ENCODE assay signal across 20 mouse cellular contexts in genomic region chr1:91024464-91024863, GRCm38 (mm10). TPM values are rescaled to one million over a fixed set of nuclear protein-coding genes. Genes with fewer than 3 reads are reported as not detected.
DNase-seq lines count a peak whose midpoint lies in the region; ATAC-seq and TF ChIP-seq lines count a peak whose summit lies in the region.
"Had no signal": no experiment of that assay in that cellular context is flagged by ENCODE, and none has a peak within 500 bp of the region (broad histone marks: within the 10 kb centered on the region; RNA-seq: fewer than 3 reads in every experiment).

No protein-coding gene starts in this region.

- H3K36me3 ChIP-seq in heart, embryonic 13.5 days = peaks cover 34% of the 10 kb centered on the region
- H3K36me3 ChIP-seq in lung, embryonic 16.5 days (ENCODE audit: control insufficient read depth, insufficient read depth, low read length) = no peaks in the 10 kb centered on the region
- H3K36me3 ChIP-seq in stomach, embryonic 16.5 days (ENCODE audit: control insufficient read depth, insufficient read depth, low read length) = no peaks in the 10 kb centered on the region
- H3K36me3 ChIP-seq: forebrain, embryonic 15.5 days had no signal

- ATAC-seq in heart, embryonic 13.5 days (ENCODE audit: extremely low read depth, insufficient number of reproducible peaks, low FRiP score, low TSS enrichment) = no peak
- ATAC-seq in lung, embryonic 16.5 days (ENCODE audit: low read depth) = no peak
- no peak for ATAC-seq in stomach, embryonic 16.5 days (ENCODE audit: insufficient read depth, low FRiP score)
- ATAC-seq: activated CD4-positive, CD25-positive, alpha-beta regulatory T cell, adult 4 months; forebrain, embryonic 15.5 days had no signal

- no peak for DNase-seq in heart, postnatal 36 days
- DNase-seq in lung, adult 2 months = no peak
- no peak for DNase-seq in ovary, postnatal 36 days (ENCODE audit: low spot score)
- DNase-seq in left cerebral cortex, adult 18-20 months (ENCODE audit: low spot score in 2 of 2) = no peak
- DNase-seq: cerebellum, adult 2 months; spleen, adult 18-20 months had no signal

- H3K4me1 ChIP-seq in heart, embryonic 13.5 days = peaks cover 44% of the 10 kb centered on the region
- H3K4me1 ChIP-seq in lung, embryonic 16.5 days (replicated peaks; ENCODE audit: control insufficient read depth, insufficient read depth, low read length) = peaks cover 12% of the 10 kb centered on the region
- H3K4me1 ChIP-seq in lung, adult 2 months (ENCODE audit: control insufficient read depth, insufficient read depth, low read length) = peaks cover 14% of the 10 kb centered on the region
- H3K4me1 ChIP-seq in embryonic fibroblast, embryonic 13.5 days (ENCODE audit: control insufficient read depth, insufficient read depth, low read length) = peaks cover 24% of the 10 kb centered on the region
- peaks cover 10% of the 10 kb centered on the region for H3K4me1 ChIP-seq in stomach, embryonic 16.5 days (ENCODE audit: control insufficient read depth, insufficient read depth, low read length)
- H3K4me1 ChIP-seq: forebrain, embryonic 15.5 days; hindbrain, embryonic 13.5 days; neural tube, embryonic 15.5 days had no signal

- H3K4me2 ChIP-seq in heart, embryonic 13.5 days = 0 out of 2 replicates have a peak overlapping the region, but pooled peaks have one; percentile 3
- no peak overlapping the region for H3K4me2 ChIP-seq in lung, embryonic 16.5 days (ENCODE audit: low read depth, low read length)
- no peak overlapping the region for H3K4me2 ChIP-seq in stomach, embryonic 16.5 days (ENCODE audit: low read depth, low read length)
- H3K4me2 ChIP-seq: forebrain, embryonic 15.5 days; hindbrain, embryonic 13.5 days; liver, embryonic 11.5 days; neural tube, embryonic 15.5 days had no signal

- intact Hi-C loops in heart, postnatal 36 days (cut with DNase I) = no loop called here

- H3K9ac ChIP-seq in heart, embryonic 13.5 days = no peak overlapping the region; the same call in 1 of the 2 replicates
- no peak overlapping the region for H3K9ac ChIP-seq in lung, embryonic 16.5 days (ENCODE audit: low read length)
- no peak overlapping the region for H3K9ac ChIP-seq in stomach, embryonic 16.5 days (ENCODE audit: low read length)
- H3K9ac ChIP-seq: forebrain, embryonic 15.5 days; hindbrain, embryonic 13.5 days; neural tube, embryonic 15.5 days had no signal

- no peaks in the 10 kb centered on the region for H3K27me3 ChIP-seq in heart, embryonic 13.5 days (replicated peaks)
- no peaks in the 10 kb centered on the region for H3K27me3 ChIP-seq in lung, embryonic 16.5 days (ENCODE audit: control insufficient read depth, insufficient read depth, low read depth, low read length)
- no peaks in the 10 kb centered on the region for H3K27me3 ChIP-seq in stomach, embryonic 16.5 days (ENCODE audit: control insufficient read depth, insufficient read depth, low read length)
- H3K27me3 ChIP-seq: forebrain, embryonic 15.5 days; hindbrain, embryonic 13.5 days; neural tube, embryonic 15.5 days had no signal

- TF ChIP-seq POLR2A in lung, adult 2 months (IDR thresholded peaks at IDR 0.05; ENCODE audit: borderline replicate concordance, extremely low read depth, low read depth, low read length) = no peak
- no peak for TF ChIP-seq POLR2A in embryonic fibroblast, embryonic 13.5 days (IDR thresholded peaks at IDR 0.05; ENCODE audit: low read depth, low read length)

- 67% methylated on average over 3 of the region's 3 CpGs for WGBS in heart, embryonic 13.5 days
- 76% methylated on average over 3 of the region's 3 CpGs for WGBS in lung, embryonic 16.5 days
- 57% methylated on average over 3 of the region's 3 CpGs for WGBS in lung, adult 2 months
- WGBS in stomach, embryonic 16.5 days = 59% methylated on average over 3 of the region's 3 CpGs

- H3K27ac ChIP-seq in heart, embryonic 13.5 days (replicated peaks) = peak overlapping the region; percentile 96
- H3K27ac ChIP-seq in lung, embryonic 16.5 days (ENCODE audit: low read length) = peak overlapping the region; percentile 36
- peak overlapping the region; percentile 91 for H3K27ac ChIP-seq in embryonic fibroblast, embryonic 13.5 days (ENCODE audit: insufficient read depth, low read length)
- H3K27ac ChIP-seq in stomach, embryonic 16.5 days (ENCODE audit: low read length) = peak overlapping the region; percentile 36
- H3K27ac ChIP-seq: forebrain, embryonic 15.5 days; hindbrain, embryonic 13.5 days; neural tube, embryonic 15.5 days had no signal

- no peaks in the 10 kb centered on the region; the same call in 1 of the 2 replicates for H3K9me3 ChIP-seq in heart, embryonic 13.5 days
- peaks cover 5% of the 10 kb centered on the region; the same call in 1 of the 2 replicates for H3K9me3 ChIP-seq in lung, embryonic 16.5 days (ENCODE audit: control insufficient read depth, low read length)
- H3K9me3 ChIP-seq in stomach, embryonic 16.5 days (replicated peaks; ENCODE audit: control insufficient read depth, low read length) = no peaks in the 10 kb centered on the region
- H3K9me3 ChIP-seq: forebrain, embryonic 15.5 days; neural tube, embryonic 15.5 days had no signal

- no peak overlapping the region for H3K4me3 ChIP-seq in heart, embryonic 13.5 days
- no peak overlapping the region for H3K4me3 ChIP-seq in lung, embryonic 16.5 days (ENCODE audit: low read length)
- no peak overlapping the region for H3K4me3 ChIP-seq in lung, adult 2 months (replicated peaks; ENCODE audit: extremely low read depth, low read depth, low read length)
- no peak overlapping the region for H3K4me3 ChIP-seq in embryonic fibroblast, embryonic 13.5 days (ENCODE audit: insufficient read depth, low read length)
- H3K4me3 ChIP-seq in stomach, embryonic 16.5 days (replicated peaks; ENCODE audit: low read length) = no peak overlapping the region
- H3K4me3 ChIP-seq: forebrain, embryonic 15.5 days; hindbrain, embryonic 13.5 days; neural tube, embryonic 15.5 days had no signal

- no peak for TF ChIP-seq CTCF in lung, adult 2 months (IDR thresholded peaks at IDR 0.05; ENCODE audit: insufficient read depth, low read length)
- no peak for TF ChIP-seq CTCF in embryonic fibroblast, embryonic 13.5 days (IDR thresholded peaks at IDR 0.05; ENCODE audit: borderline replicate concordance, insufficient read depth, low read length)

RNA-seq across cellular contexts. Expression of gene Lrrfip1, which starts 25.9 kb away (rescaled TPM):
- 122 and 137 TPM in 2 replicates for polyA plus RNA-seq in heart, embryonic 13.5 days (2015; fragmentation: Nextera tagmentation; extraction: Ambion mirVana)
- 10 to 100 TPM; 69.1 to 80.9 TPM for total RNA-seq in heart, postnatal 36 days (2021)
- 70.5 and 78.6 TPM in 2 replicates for polyA plus RNA-seq in lung, embryonic 16.5 days (2015; fragmentation: Nextera tagmentation; extraction: Ambion mirVana)
- 30.5 and 38.1 TPM in 2 replicates for polyA plus RNA-seq in lung, adult 2 months (2012; rRNA removed)
- 109 and 170 TPM in 2 replicates for polyA plus RNA-seq in embryonic fibroblast, embryonic 13.5 days (2011; ENCODE audit: insufficient read length, low read depth, missing spikeins)
- 85.4 and 88.0 TPM in 2 replicates for polyA plus RNA-seq in stomach, embryonic 16.5 days (2015; fragmentation: Nextera tagmentation; extraction: Ambion mirVana)
- 10 to 100 TPM; 71.0 to 74.6 TPM for total RNA-seq in left cerebral cortex, adult 18-20 months (2021)

RNA-seq across cellular contexts. Expression of gene Rab17, which starts 55.0 kb away (rescaled TPM):
- 0.57 and 1.5 TPM in 2 replicates for polyA plus RNA-seq in heart, embryonic 13.5 days (2015; fragmentation: Nextera tagmentation; extraction: Ambion mirVana)
- total RNA-seq in heart, postnatal 36 days (2021) = 1 to 10 TPM; 2.0 to 2.1 TPM
- polyA plus RNA-seq in lung, embryonic 16.5 days (2015; fragmentation: Nextera tagmentation; extraction: Ambion mirVana) = 3.1 and 3.8 TPM in 2 replicates
- 1.2 and 1.7 TPM in 2 replicates for polyA plus RNA-seq in lung, adult 2 months (2012; rRNA removed)
- not detected in 2 replicates for polyA plus RNA-seq in embryonic fibroblast, embryonic 13.5 days (2011; ENCODE audit: insufficient read length, low read depth, missing spikeins)
- polyA plus RNA-seq in stomach, embryonic 16.5 days (2015; fragmentation: Nextera tagmentation; extraction: Ambion mirVana) = 10.0 and 12.1 TPM in 2 replicates
- not detected for total RNA-seq in left cerebral cortex, adult 18-20 months (2021)
- total RNA-seq: gastrocnemius, adult 18-20 months; layer of hippocampus, adult 8-10 months; MEL; monocyte, adult 5-6 weeks had no signal
- polyA plus RNA-seq: activated CD4-positive, CD25-positive, alpha-beta regulatory T cell, adult 4 months; brain, embryonic 14.5 days; cerebellum, adult 2 months; neural tube, embryonic 15.5 days had no signal

Comparison
In these comparisons a context has a peak if more than half of its experiments do, and no peak if none do; other contexts are left out.
1. H3K27ac ChIP-seq: peak in every context shown above with its lines; median percentile 96 in heart, embryonic 13.5 days; 91 in embryonic fibroblast, embryonic 13.5 days; 36 in lung, embryonic 16.5 days; 36 in stomach, embryonic 16.5 days.